Mouse (Mus musculus): ENCODE results near the gene Apoa1. TPM values are rescaled to one million over a fixed set of nuclear protein-coding genes. Genes with fewer than 3 reads are reported as not detected.

Gene Apoa1
- polyA plus RNA-seq, 1 experiment from 2014 or later = 27,203 TPM

DNA sequence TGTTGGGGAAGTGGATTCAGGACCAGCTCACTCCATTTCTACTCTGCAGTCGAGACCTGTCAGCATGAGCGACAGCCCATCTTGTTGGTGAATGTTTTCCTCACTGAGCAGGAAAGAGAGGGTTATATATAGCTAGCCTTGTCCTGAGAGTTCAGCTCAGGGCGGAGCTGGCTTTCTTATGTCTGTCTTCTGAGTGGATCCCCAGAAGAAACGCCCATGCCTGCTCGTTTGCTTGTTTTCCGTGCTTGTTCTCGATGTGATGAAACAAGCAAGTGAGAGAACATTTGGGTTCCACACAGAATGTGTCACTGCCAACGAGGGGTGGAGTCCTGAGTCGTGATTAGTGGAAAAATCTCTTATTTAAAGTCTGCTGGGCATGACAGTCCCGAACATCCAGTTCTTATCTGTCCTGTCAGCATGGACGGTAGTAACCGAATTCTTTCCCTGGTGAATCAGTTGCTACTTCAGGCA is 31.6 kb upstream of the Apoa1 start:
- Histone ChIP-seq H3K9ac (replicated peaks) (no peak overlapping the region), H3K36me3 (replicated peaks; ENCODE audit: insufficient read depth, low read length) (peaks cover 42% of the 10 kb centered on the region), H3K4me2 (ENCODE audit: low read depth, low read length) (no peak overlapping the region), H3K4me1 (ENCODE audit: insufficient read depth) (peaks cover 16% of the 10 kb centered on the region), H3K9me3 (ENCODE audit: low read length) (no peaks in the 10 kb centered on the region), H3K27ac (ENCODE audit: low read depth) (peak overlapping the region; percentile 66), H3K27me3 (ENCODE audit: insufficient read depth, low read length) (no peaks in the 10 kb centered on the region), H3K4me3 (ENCODE audit: low read depth, low read length) (no peak overlapping the region)
- 47% methylated on average over 12 of the region's 12 CpGs for WGBS (ENCODE audit: insufficient replicate concordance)
- DNase-seq (peak; percentile 41), ATAC-seq (peak; percentile 87)
- peak; percentile 86 for TF ChIP-seq EP300 (IDR thresholded peaks at IDR 0.05; ENCODE audit: low read depth)
- TF ChIP-seq CTCF (IDR thresholded peaks at IDR 0.05; ENCODE audit: low read depth) = no peak

DNA sequence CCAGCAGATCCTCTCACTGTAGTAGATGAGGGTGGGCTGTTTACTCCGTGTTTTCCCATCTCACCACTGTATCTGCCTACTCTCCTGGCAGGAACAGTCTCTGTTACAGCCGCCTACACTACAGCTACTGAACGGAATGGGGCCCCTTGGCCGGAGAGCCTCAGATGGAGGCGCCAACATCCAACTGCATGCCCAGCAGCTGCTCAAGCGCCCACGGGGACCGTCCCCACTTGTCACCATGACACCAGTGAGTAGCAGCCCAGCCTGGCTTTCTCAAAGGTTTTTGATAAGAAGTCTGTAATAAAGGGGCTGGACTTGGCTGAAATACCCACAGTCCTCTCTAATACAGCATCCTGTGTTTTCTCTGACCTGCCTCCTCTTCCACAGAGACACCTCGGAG is 29.9 kb upstream of the Apoa1 start:
- TF ChIP-seq EP300 (IDR thresholded peaks at IDR 0.05; ENCODE audit: low read depth) (no peak), CTCF (IDR thresholded peaks at IDR 0.05; ENCODE audit: low read depth) (no peak)
- no peak overlapping the region for H3K4me2 ChIP-seq (ENCODE audit: low read depth, low read length)
- peaks cover 19% of the 10 kb centered on the region for H3K4me1 ChIP-seq (ENCODE audit: insufficient read depth)
- ATAC-seq (no peak), DNase-seq (no peak)
- no peaks in the 10 kb centered on the region for H3K27me3 ChIP-seq (ENCODE audit: insufficient read depth, low read length)
- peaks cover 46% of the 10 kb centered on the region for H3K36me3 ChIP-seq (replicated peaks; ENCODE audit: insufficient read depth, low read length)
- 60% methylated on average over 9 of the region's 9 CpGs for WGBS (ENCODE audit: insufficient replicate concordance)
- no peaks in the 10 kb centered on the region for H3K9me3 ChIP-seq (ENCODE audit: low read length)
- H3K4me3 ChIP-seq (ENCODE audit: low read depth, low read length) = no peak overlapping the region
- peak overlapping the region; percentile 73; the same call in 1 of the 2 replicates for H3K27ac ChIP-seq (ENCODE audit: low read depth)
- no peak overlapping the region for H3K9ac ChIP-seq (replicated peaks)

DNA sequence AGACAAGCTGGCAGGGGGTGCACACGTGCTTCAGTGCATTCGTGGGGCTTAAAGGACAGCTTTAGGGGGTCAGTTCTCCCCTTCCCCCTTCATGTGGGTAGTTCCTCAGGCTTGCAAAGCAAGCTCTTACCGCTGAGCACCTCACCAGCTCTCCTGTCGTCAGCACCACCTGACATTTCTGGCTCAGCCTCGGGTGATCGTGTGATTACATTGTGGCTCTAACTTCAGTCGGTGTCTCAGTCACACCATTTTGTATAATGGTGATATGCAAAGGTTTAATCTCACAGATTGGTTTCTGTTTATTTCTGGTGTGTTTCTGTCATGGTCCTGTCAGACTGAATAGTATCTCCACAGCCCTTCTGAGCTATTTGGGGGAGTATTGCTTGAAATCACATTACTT is 29.4 kb upstream of the Apoa1 start:
- H3K27me3 ChIP-seq (ENCODE audit: insufficient read depth, low read length) = no peaks in the 10 kb centered on the region
- peaks cover 46% of the 10 kb centered on the region for H3K36me3 ChIP-seq (replicated peaks; ENCODE audit: insufficient read depth, low read length)
- H3K9ac ChIP-seq (replicated peaks) = no peak overlapping the region
- peaks cover 19% of the 10 kb centered on the region for H3K4me1 ChIP-seq (ENCODE audit: insufficient read depth)
- 75% methylated on average over 7 of the region's 7 CpGs for WGBS (ENCODE audit: insufficient replicate concordance)
- DNase-seq (no peak), ATAC-seq (no peak)
- no peak overlapping the region for H3K4me2 ChIP-seq (ENCODE audit: low read depth, low read length)
- H3K27ac ChIP-seq (ENCODE audit: low read depth) = peak overlapping the region; percentile 73
- TF ChIP-seq EP300 (IDR thresholded peaks at IDR 0.05; ENCODE audit: low read depth) = no peak
- TF ChIP-seq CTCF (IDR thresholded peaks at IDR 0.05; ENCODE audit: low read depth) = no peak
- no peak overlapping the region for H3K4me3 ChIP-seq (ENCODE audit: low read depth, low read length)
- no peaks in the 10 kb centered on the region for H3K9me3 ChIP-seq (ENCODE audit: low read length)

DNA sequence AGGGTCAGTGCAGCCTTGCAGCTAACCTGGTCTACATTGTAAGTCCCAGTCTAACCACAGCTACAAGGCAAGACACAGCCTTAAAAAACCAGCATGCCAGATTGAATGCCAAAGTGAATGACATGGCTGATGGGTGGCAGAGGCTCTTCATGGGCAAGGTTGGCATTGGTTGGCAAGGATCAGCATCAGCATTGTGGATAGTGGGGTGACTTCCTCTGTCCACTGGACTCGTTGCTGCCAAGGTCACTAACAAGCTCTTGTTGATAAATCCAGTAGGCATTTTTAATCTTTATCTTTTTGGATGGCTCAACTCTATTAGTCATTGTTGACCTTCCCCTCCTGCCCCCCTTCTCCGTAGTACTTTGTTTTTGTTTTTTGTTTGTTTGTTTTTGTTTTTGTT is 28.8 kb upstream of the Apoa1 start:
- no peak overlapping the region for H3K4me3 ChIP-seq (ENCODE audit: low read depth, low read length)
- H3K9ac ChIP-seq (replicated peaks) = no peak overlapping the region
- peak overlapping the region; percentile 73 for H3K27ac ChIP-seq (ENCODE audit: low read depth)
- DNase-seq (no peak), ATAC-seq (no peak)
- H3K27me3 ChIP-seq (ENCODE audit: insufficient read depth, low read length) = no peaks in the 10 kb centered on the region
- 54% methylated on average over 2 of the region's 2 CpGs for WGBS (ENCODE audit: insufficient replicate concordance)
- H3K4me1 ChIP-seq (ENCODE audit: insufficient read depth) = peaks cover 19% of the 10 kb centered on the region
- no peak overlapping the region for H3K4me2 ChIP-seq (ENCODE audit: low read depth, low read length)
- no peaks in the 10 kb centered on the region for H3K9me3 ChIP-seq (ENCODE audit: low read length)
- peaks cover 47% of the 10 kb centered on the region for H3K36me3 ChIP-seq (replicated peaks; ENCODE audit: insufficient read depth, low read length)
- no peak for TF ChIP-seq EP300 (IDR thresholded peaks at IDR 0.05; ENCODE audit: low read depth)
- TF ChIP-seq CTCF (IDR thresholded peaks at IDR 0.05; ENCODE audit: low read depth) = no peak

DNA sequence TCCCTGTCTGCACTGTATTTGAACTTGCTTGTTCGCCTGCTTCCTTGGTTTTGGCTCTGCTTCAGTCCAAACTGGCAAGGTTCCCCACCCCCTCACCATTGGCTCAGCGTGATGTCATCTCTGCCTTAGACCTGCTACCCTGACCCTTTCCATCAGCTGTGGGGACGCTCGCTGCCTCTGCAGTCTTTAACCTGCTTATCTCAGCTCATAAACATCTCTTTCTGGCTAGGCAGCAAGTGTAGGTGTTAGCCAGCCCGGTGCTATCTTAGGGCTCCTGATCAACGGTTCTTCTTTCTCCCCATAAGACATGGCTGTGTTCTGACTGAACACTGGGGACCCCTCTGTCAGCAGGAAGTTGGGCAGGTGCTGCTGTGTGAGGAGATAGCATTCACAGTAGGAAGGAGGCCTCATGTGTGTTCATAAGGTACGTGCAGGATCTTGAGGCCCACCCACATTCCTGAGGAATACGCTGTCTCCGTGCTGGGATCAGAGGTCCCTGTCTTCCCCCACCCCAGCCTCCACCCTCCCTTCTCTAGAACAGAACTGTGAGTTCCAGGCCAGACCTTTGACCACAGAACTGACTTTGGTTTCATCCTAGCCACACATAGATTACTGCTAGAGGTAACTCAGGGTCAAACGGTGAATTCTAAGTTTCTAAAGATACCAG is 21.4 kb upstream of the Apoa1 start:
- 30% methylated on average over 10 of the region's 10 CpGs for WGBS (ENCODE audit: insufficient replicate concordance)
- H3K4me1 ChIP-seq (ENCODE audit: insufficient read depth) = peaks cover 12% of the 10 kb centered on the region
- H3K27ac ChIP-seq (ENCODE audit: low read depth) = peak overlapping the region; percentile 80
- no peaks in the 10 kb centered on the region for H3K9me3 ChIP-seq (ENCODE audit: low read length)
- no peak overlapping the region; the same call in 1 of the 2 replicates for H3K9ac ChIP-seq (replicated peaks)
- no peak overlapping the region for H3K4me2 ChIP-seq (ENCODE audit: low read depth, low read length)
- no peaks in the 10 kb centered on the region for H3K27me3 ChIP-seq (ENCODE audit: insufficient read depth, low read length)
- TF ChIP-seq CTCF (IDR thresholded peaks at IDR 0.05; ENCODE audit: low read depth) (no peak), EP300 (IDR thresholded peaks at IDR 0.05; ENCODE audit: low read depth) (peak; percentile 80)
- DNase-seq (peak; percentile 45), ATAC-seq (peak; percentile 77)
- H3K36me3 ChIP-seq (replicated peaks; ENCODE audit: insufficient read depth, low read length) = peaks cover 42% of the 10 kb centered on the region
- no peak overlapping the region for H3K4me3 ChIP-seq (ENCODE audit: low read depth, low read length)

DNA sequence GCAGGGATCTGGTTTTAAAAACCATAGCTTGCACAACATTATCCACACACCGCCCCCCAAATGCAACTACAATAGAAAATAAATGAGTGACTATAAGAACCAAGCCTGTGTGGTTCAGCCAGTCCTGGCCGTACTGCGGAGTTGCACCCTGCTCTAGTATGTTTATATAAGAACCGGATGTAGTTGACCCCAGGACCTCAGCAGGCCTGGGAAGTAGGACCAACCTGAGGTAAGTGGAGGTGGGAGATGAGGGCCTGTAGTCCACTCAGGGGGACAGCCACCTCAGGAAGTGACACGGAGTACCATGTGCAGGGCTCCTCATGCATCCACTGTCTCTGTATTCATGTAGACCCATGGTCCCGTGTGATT is 20.9 kb upstream of the Apoa1 start:
- Histone ChIP-seq H3K4me2 (ENCODE audit: low read depth, low read length) (no peak overlapping the region), H3K27ac (ENCODE audit: low read depth) (peak overlapping the region; percentile 80), H3K4me3 (ENCODE audit: low read depth, low read length) (no peak overlapping the region), H3K9ac (replicated peaks) (no peak overlapping the region), H3K27me3 (ENCODE audit: insufficient read depth, low read length) (no peaks in the 10 kb centered on the region), H3K36me3 (replicated peaks; ENCODE audit: insufficient read depth, low read length) (peaks cover 46% of the 10 kb centered on the region), H3K9me3 (ENCODE audit: low read length) (no peaks in the 10 kb centered on the region), H3K4me1 (ENCODE audit: insufficient read depth) (peaks cover 12% of the 10 kb centered on the region)
- ATAC-seq (peak; percentile 53), DNase-seq (no peak)
- no peak for TF ChIP-seq CTCF (IDR thresholded peaks at IDR 0.05; ENCODE audit: low read depth)
- TF ChIP-seq EP300 (IDR thresholded peaks at IDR 0.05; ENCODE audit: low read depth) = no peak
- WGBS (ENCODE audit: insufficient replicate concordance) = 59% methylated on average over 6 of the region's 6 CpGs

All from liver, postnatal 0 days (tissue).